Mouse (Mus musculus): ENCODE measurements around the gene Hnrnpul2.

GRCm38 (mm10) chr19:8857689-8858088 is 37.9 kb downstream of the Hnrnpul2 start:
- TF ChIP-seq POLR2A (IDR thresholded peaks at IDR 0.05; ENCODE audit: insufficient read length, low read depth): no peak
- no peak for TF ChIP-seq CEBPB (IDR thresholded peaks at IDR 0.05; ENCODE audit: insufficient read depth, poor library complexity, severe bottlenecking)
- TF ChIP-seq POLR2AphosphoS2 (IDR thresholded peaks at IDR 0.05; ENCODE audit: insufficient read length, low read depth): no peak
- TF ChIP-seq TCF12 (IDR thresholded peaks at IDR 0.05; ENCODE audit: insufficient read depth, poor library complexity, severe bottlenecking): no peak
- no peak for TF ChIP-seq TCF3 (IDR thresholded peaks at IDR 0.05; ENCODE audit: insufficient read length, low read depth)

All from myocyte (in vitro differentiated cells).